Mouse (Mus musculus): ENCODE data around the gene Tmco1. TPM values are rescaled to one million over a fixed set of nuclear protein-coding genes. Genes with fewer than 3 reads are reported as not detected.
A peak's percentile ranks its signal among the peaks of the same experiment; 100 is the strongest.

Gene Tmco1
- polyA plus RNA-seq, 1 experiment from 2014 or later = 91.8 TPM

DNA sequence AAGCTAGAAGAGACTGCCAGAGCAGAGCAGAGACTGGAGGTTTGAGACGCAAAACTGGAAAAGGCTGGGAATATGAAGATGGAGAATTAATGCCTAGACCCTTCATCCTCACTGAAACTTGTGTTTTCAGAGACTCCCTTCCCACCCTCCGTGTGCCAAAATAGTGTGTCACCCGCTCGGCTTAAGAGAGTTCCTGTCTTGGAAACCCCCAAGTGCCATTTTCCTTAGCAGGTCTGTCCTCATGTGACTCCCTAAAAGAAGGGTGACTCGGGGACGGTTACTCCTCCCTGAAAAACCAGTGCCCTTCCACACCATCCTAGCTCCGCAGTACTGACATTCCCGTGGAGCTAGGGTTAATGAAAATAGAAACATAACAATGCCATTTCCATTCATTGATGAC lies 22.8 kb upstream of the Tmco1 start:
- H3K4me1 ChIP-seq (ENCODE audit: control insufficient read depth, insufficient read depth, low read length) = no peaks in the 10 kb centered on the region
- no peaks in the 10 kb centered on the region for H3K9me3 ChIP-seq (replicated peaks; ENCODE audit: control insufficient read depth, low read length)
- peak; percentile 0; the same call in 1 of the 2 replicates for ATAC-seq (replicated peaks; ENCODE audit: insufficient number of reproducible peaks, low FRiP score, low TSS enrichment, low read depth)
- no peaks in the 10 kb centered on the region for H3K27me3 ChIP-seq (ENCODE audit: control insufficient read depth, insufficient read depth, low read length)
- no peak for DNase-seq (ENCODE audit: low spot score)
- H3K36me3 ChIP-seq (replicated peaks; ENCODE audit: control insufficient read depth, insufficient read depth, low read depth, low read length) = no peaks in the 10 kb centered on the region
- H3K4me3 ChIP-seq (ENCODE audit: low read depth, low read length) = peak overlapping the region; percentile 97
- WGBS = under 1% methylated on average over 8 of the region's 8 CpGs
- H3K27ac ChIP-seq (replicated peaks; ENCODE audit: low read depth, low read length) = no peak overlapping the region
- peak overlapping the region; percentile 60 for H3K4me2 ChIP-seq (ENCODE audit: low read depth, low read length)
- no peak overlapping the region; the same call in 1 of the 2 replicates for H3K9ac ChIP-seq (replicated peaks; ENCODE audit: low read length)

DNA sequence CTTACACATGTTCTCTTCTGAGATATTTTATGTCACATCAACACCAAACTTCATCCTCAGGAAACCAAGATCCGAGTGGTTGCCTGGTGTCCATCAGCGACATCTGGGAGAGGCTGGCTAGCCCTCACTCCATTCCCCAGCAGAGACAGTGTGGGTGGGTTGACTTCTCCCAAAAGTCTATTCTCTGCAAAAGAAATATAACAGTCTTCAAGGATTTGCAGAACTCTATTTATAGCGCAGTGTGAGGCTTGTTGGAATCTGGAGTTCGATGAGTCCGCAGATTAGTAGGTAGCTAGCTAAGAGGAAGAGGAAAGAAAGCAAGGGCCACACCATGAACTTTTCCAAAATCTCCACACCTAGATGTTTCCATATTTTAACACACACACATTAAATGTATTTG lies 21.0 kb upstream of the Tmco1 start:
- DNase-seq (ENCODE audit: low spot score) (no peak), ATAC-seq (replicated peaks; ENCODE audit: insufficient number of reproducible peaks, low FRiP score, low TSS enrichment, low read depth) (no peak)
- WGBS = 85% methylated on average over 5 of the region's 5 CpGs
- Histone ChIP-seq H3K4me2 (ENCODE audit: low read depth, low read length) (no peak overlapping the region), H3K27ac (replicated peaks; ENCODE audit: low read depth, low read length) (no peak overlapping the region), H3K4me3 (ENCODE audit: low read depth, low read length) (no peak overlapping the region), H3K4me1 (ENCODE audit: control insufficient read depth, insufficient read depth, low read length) (no peaks in the 10 kb centered on the region), H3K27me3 (ENCODE audit: control insufficient read depth, insufficient read depth, low read length) (no peaks in the 10 kb centered on the region), H3K9me3 (replicated peaks; ENCODE audit: control insufficient read depth, low read length) (no peaks in the 10 kb centered on the region), H3K9ac (replicated peaks; ENCODE audit: low read length) (no peak overlapping the region), H3K36me3 (replicated peaks; ENCODE audit: control insufficient read depth, insufficient read depth, low read depth, low read length) (no peaks in the 10 kb centered on the region)

DNA sequence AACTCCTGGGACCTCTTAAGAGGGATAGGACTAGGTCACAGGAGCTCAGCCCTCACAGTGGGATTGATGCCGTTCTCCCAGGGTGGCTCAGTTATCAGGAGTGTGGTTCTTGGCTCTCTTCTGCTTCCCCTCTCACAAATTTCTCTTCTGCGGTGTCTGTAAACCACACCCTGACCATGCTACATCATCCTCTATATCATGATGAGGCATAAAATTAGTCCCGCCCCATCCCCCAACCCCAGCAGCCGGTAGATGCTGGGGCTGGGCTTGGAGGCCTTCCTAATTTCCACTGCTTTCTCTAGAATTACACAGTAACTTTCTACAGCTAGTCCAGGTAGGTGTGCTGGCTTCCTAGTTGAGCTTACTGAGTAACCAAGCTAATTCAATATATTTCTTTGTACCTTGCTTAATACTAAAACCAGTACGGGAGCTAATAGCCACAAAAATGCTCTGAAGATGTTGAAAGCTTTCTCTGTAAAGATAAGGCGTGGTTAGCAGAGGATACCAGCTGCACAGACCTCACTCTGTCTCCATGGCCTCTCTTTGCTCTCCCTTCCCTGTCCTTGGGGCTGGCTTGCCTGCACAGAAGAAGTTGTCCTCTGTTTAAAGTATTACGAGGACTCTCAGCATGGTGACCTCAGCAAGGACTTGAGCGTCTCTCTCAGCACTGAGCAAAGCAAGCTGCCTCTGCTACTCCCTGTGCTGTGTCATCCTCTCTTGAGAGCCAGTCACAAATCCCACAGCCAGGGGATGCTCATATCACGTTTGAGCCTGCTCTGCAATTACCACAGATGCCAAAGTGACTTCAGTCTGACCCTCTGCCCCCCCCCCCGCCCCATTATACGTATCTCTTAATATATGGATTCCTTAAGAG lies 19.3 kb upstream of the Tmco1 start:
- no peak for ATAC-seq (replicated peaks; ENCODE audit: insufficient number of reproducible peaks, low FRiP score, low TSS enrichment, low read depth)
- Histone ChIP-seq H3K4me2 (ENCODE audit: low read depth, low read length) (no peak overlapping the region), H3K36me3 (replicated peaks; ENCODE audit: control insufficient read depth, insufficient read depth, low read depth, low read length) (no peaks in the 10 kb centered on the region), H3K4me1 (ENCODE audit: control insufficient read depth, insufficient read depth, low read length) (no peaks in the 10 kb centered on the region), H3K27ac (replicated peaks; ENCODE audit: low read depth, low read length) (no peak overlapping the region), H3K27me3 (ENCODE audit: control insufficient read depth, insufficient read depth, low read length) (no peaks in the 10 kb centered on the region), H3K4me3 (ENCODE audit: low read depth, low read length) (no peak overlapping the region), H3K9ac (replicated peaks; ENCODE audit: low read length) (no peak overlapping the region), H3K9me3 (replicated peaks; ENCODE audit: control insufficient read depth, low read length) (no peaks in the 10 kb centered on the region)
- 44% methylated on average over 11 of the region's 11 CpGs for WGBS
- DNase-seq (ENCODE audit: low spot score) = no peak

GRCm38 (mm10) chr1:167289567-167290262 lies 18.5 kb upstream of the Tmco1 start:
- Histone ChIP-seq H3K9ac (replicated peaks; ENCODE audit: low read length) (0 out of 2 replicates have a peak overlapping the region, but pooled peaks have one; percentile 3), H3K4me2 (ENCODE audit: low read depth, low read length) (no peak overlapping the region), H3K9me3 (replicated peaks; ENCODE audit: control insufficient read depth, low read length) (no peaks in the 10 kb centered on the region), H3K36me3 (replicated peaks; ENCODE audit: control insufficient read depth, insufficient read depth, low read depth, low read length) (no peaks in the 10 kb centered on the region), H3K27ac (replicated peaks; ENCODE audit: low read depth, low read length) (no peak overlapping the region), H3K4me3 (ENCODE audit: low read depth, low read length) (no peak overlapping the region), H3K27me3 (ENCODE audit: control insufficient read depth, insufficient read depth, low read length) (no peaks in the 10 kb centered on the region), H3K4me1 (ENCODE audit: control insufficient read depth, insufficient read depth, low read length) (no peaks in the 10 kb centered on the region)
- WGBS = 5% methylated on average over 11 of the region's 11 CpGs
- DNase-seq (ENCODE audit: low spot score) = peak; percentile 64
- peak; percentile 46; the same call in 1 of the 2 replicates for ATAC-seq (replicated peaks; ENCODE audit: insufficient number of reproducible peaks, low FRiP score, low TSS enrichment, low read depth)

DNA sequence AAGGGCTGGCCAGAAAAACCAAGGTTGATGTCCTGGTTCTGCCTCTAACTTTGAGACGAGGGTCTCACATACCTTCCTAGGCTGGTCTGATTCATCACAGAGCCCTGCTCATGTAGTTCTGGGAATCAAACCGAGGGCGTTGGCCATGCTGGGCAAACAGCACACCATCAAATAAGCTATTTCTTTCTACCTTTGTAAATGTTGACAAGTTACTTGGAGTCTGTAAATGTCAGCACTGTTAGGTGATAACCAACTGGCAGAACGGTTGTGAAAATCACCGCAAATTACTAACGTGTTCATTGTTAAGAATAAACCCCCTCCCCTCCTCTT lies 17.9 kb upstream of the Tmco1 start:
- Histone ChIP-seq H3K27ac (replicated peaks; ENCODE audit: low read depth, low read length) (no peak overlapping the region), H3K9ac (replicated peaks; ENCODE audit: low read length) (0 out of 2 replicates have a peak overlapping the region, but pooled peaks have one; percentile 3), H3K4me2 (ENCODE audit: low read depth, low read length) (no peak overlapping the region), H3K9me3 (replicated peaks; ENCODE audit: control insufficient read depth, low read length) (no peaks in the 10 kb centered on the region), H3K4me3 (ENCODE audit: low read depth, low read length) (no peak overlapping the region), H3K4me1 (ENCODE audit: control insufficient read depth, insufficient read depth, low read length) (no peaks in the 10 kb centered on the region), H3K27me3 (ENCODE audit: control insufficient read depth, insufficient read depth, low read length) (no peaks in the 10 kb centered on the region), H3K36me3 (replicated peaks; ENCODE audit: control insufficient read depth, insufficient read depth, low read depth, low read length) (no peaks in the 10 kb centered on the region)
- WGBS = 24% methylated on average over 6 of the region's 6 CpGs
- no peak for DNase-seq (ENCODE audit: low spot score)
- no peak for ATAC-seq (replicated peaks; ENCODE audit: insufficient number of reproducible peaks, low FRiP score, low TSS enrichment, low read depth)

- Histone ChIP-seq H3K9ac (replicated peaks; ENCODE audit: low read length) (no peak overlapping the region), H3K27ac (replicated peaks; ENCODE audit: low read depth, low read length) (no peak overlapping the region), H3K9me3 (replicated peaks; ENCODE audit: control insufficient read depth, low read length) (no peaks in the 10 kb centered on the region), H3K4me2 (ENCODE audit: low read depth, low read length) (no peak overlapping the region), H3K36me3 (replicated peaks; ENCODE audit: control insufficient read depth, insufficient read depth, low read depth, low read length) (no peaks in the 10 kb centered on the region), H3K4me1 (ENCODE audit: control insufficient read depth, insufficient read depth, low read length) (no peaks in the 10 kb centered on the region), H3K27me3 (ENCODE audit: control insufficient read depth, insufficient read depth, low read length) (no peaks in the 10 kb centered on the region), H3K4me3 (ENCODE audit: low read depth, low read length) (no peak overlapping the region)
- DNase-seq (ENCODE audit: low spot score) (no peak), ATAC-seq (replicated peaks; ENCODE audit: insufficient number of reproducible peaks, low FRiP score, low TSS enrichment, low read depth) (no peak)
- 69% methylated on average over 8 of the region's 8 CpGs for WGBS
These were observed 16.6 kb upstream of the Tmco1 start for GRCm38 (mm10) chr1:167291610-167292009.

DNA sequence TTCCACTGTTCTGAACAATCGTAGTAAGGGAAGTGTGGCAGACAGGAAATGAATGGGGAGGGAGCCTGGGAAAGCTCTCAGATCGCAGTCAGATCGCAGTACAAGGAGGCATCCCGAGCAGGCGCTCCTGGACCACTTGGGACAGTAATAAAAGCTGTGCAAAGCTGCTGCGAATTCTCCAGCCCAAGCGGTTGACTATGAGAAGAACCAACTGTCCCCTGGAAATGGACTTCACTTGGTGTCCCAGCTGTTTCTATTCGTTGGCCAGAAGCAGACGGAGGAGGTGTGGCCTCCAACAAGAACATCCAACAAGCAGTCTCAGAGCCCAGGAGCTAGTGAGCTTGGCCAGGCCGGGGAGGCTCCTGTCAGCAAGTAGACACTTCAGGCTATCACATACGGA lies 15.7 kb upstream of the Tmco1 start:
- Histone ChIP-seq H3K4me3 (ENCODE audit: low read depth, low read length) (no peak overlapping the region), H3K36me3 (replicated peaks; ENCODE audit: control insufficient read depth, insufficient read depth, low read depth, low read length) (no peaks in the 10 kb centered on the region), H3K4me1 (ENCODE audit: control insufficient read depth, insufficient read depth, low read length) (no peaks in the 10 kb centered on the region), H3K9me3 (replicated peaks; ENCODE audit: control insufficient read depth, low read length) (no peaks in the 10 kb centered on the region), H3K27me3 (ENCODE audit: control insufficient read depth, insufficient read depth, low read length) (no peaks in the 10 kb centered on the region), H3K9ac (replicated peaks; ENCODE audit: low read length) (no peak overlapping the region), H3K27ac (replicated peaks; ENCODE audit: low read depth, low read length) (no peak overlapping the region), H3K4me2 (ENCODE audit: low read depth, low read length) (no peak overlapping the region)
- ATAC-seq (replicated peaks; ENCODE audit: insufficient number of reproducible peaks, low FRiP score, low TSS enrichment, low read depth) = no peak
- DNase-seq (ENCODE audit: low spot score) = peak; percentile 29
- WGBS = 30% methylated on average over 11 of the region's 11 CpGs
